Mouse (Mus musculus) spleen, adult 2 months (tissue): ENCODE results near the gene Gpc5. TPM values are rescaled to one million over a fixed set of nuclear protein-coding genes. Genes with fewer than 3 reads are reported as not detected.

Experiments
- DNase-seq, 2 experiments: peaks; one replicate each; pipeline versions ENCODE4 v3.0.0 to v3.0.0-alpha.2; 2012 to 2021; ENCODE audit warnings: low spot score in 2 of 2, low read depth in 1 of 2
- H3K27ac ChIP-seq: fragments of 200-500 bp; 2 replicates; pipeline ENCODE4 v1.5.1; 2012; ENCODE audit warnings: low read length, inconsistent platforms; ENCODE audit not compliant: insufficient read depth
- H3K27me3 ChIP-seq: fragments of 200-500 bp; 2 replicates; pipeline ENCODE4 v1.6.1; 2012; ENCODE audit warnings: mild to moderate bottlenecking, moderate library complexity, low read length, inconsistent platforms; ENCODE audit not compliant: control insufficient read depth, insufficient read depth
- H3K36me3 ChIP-seq: fragments of 200-500 bp; 2 replicates; pipeline ENCODE4 v1.6.1; 2012; ENCODE audit warnings: mild to moderate bottlenecking, low read length, inconsistent platforms; ENCODE audit not compliant: control insufficient read depth, insufficient read depth
- H3K4me1 ChIP-seq: fragments of 200-500 bp; 2 replicates; pipeline ENCODE4 v1.6.1; 2011; ENCODE audit warnings: inconsistent platforms; ENCODE audit not compliant: control insufficient read depth, insufficient read depth, insufficient read length
- H3K4me3 ChIP-seq: fragments of 200-500 bp; 2 replicates; pipeline ENCODE4 v1.5.1; 2011; ENCODE audit warnings: mild to moderate bottlenecking, inconsistent platforms; ENCODE audit not compliant: insufficient read depth, insufficient read length; ENCODE audit errors: extremely low read depth
- CTCF ChIP-seq: fragments of 200-500 bp; IDR thresholded peaks from 2 replicates; pipeline ENCODE4 v1.5.1; 2011; ENCODE audit warnings: mild to moderate bottlenecking, inconsistent platforms; ENCODE audit not compliant: insufficient read depth, insufficient read length, insufficient replicate concordance; ENCODE audit errors: extremely low read depth
- POLR2A ChIP-seq: fragments of 200-500 bp; IDR thresholded peaks from 2 replicates; pipeline ENCODE4 v1.6.1; 2011; ENCODE audit warnings: low read depth, low read length, inconsistent platforms
- WGBS: fragments of 180-500 bp; shearing (Covaris S2); methylation state at CpG from one replicate; pipeline ENCODE4 v1.1.7; 2018; 5-methylcytosine and 5-hydroxymethylcytosine counted together
- polyA plus RNA-seq: library from polyadenylated mRNA; depleted of rRNA; stranded (reverse); fragments of >200 nt; gene quantifications from 2 replicates; pipeline ENCODE4 v1.2.3, GENCODE M21; 2012

The Gpc5 gene
- polyA plus RNA-seq, 1 experiment: not detected

- Histone ChIP-seq H3K36me3 (no peaks in the 10 kb centered on the region), H3K4me1 (peaks cover 2% of the 10 kb centered on the region; the same call in 1 of the 2 replicates), H3K27ac (no peak overlapping the region), H3K27me3 (no peaks in the 10 kb centered on the region), H3K4me3 (no peak overlapping the region)
- WGBS: 75% methylated on average over 3 of the region's 3 CpGs
- TF ChIP-seq CTCF (no peak), POLR2A (no peak)
- DNase-seq: no peak
Measured at GRCm38 (mm10) chr14:115253155-115253554, 161.1 kb downstream of the Gpc5 start.

- H3K4me3 ChIP-seq: no peak overlapping the region
- TF ChIP-seq CTCF (no peak), POLR2A (no peak)
- 90% methylated on average over 2 of the region's 2 CpGs for WGBS
- DNase-seq: no peak
- H3K4me1 ChIP-seq: peaks cover 2% of the 10 kb centered on the region; the same call in 1 of the 2 replicates
- no peaks in the 10 kb centered on the region for H3K27me3 ChIP-seq
- H3K27ac ChIP-seq: no peak overlapping the region
- H3K36me3 ChIP-seq: no peaks in the 10 kb centered on the region
Measured at GRCm38 (mm10) chr14:115253685-115254084, 161.7 kb downstream of the Gpc5 start.

- H3K27ac ChIP-seq: no peak overlapping the region
- DNase-seq: no peak
- no peaks in the 10 kb centered on the region for H3K36me3 ChIP-seq
- 90% methylated on average over 6 of the region's 6 CpGs for WGBS
- no peaks in the 10 kb centered on the region for H3K27me3 ChIP-seq
- H3K4me3 ChIP-seq: no peak overlapping the region
- H3K4me1 ChIP-seq: no peaks in the 10 kb centered on the region
- TF ChIP-seq CTCF (no peak), POLR2A (no peak)
Measured at GRCm38 (mm10) chr14:115269703-115270402, 177.8 kb downstream of the Gpc5 start.

- Histone ChIP-seq H3K27me3 (no peaks in the 10 kb centered on the region), H3K36me3 (no peaks in the 10 kb centered on the region), H3K27ac (no peak overlapping the region), H3K4me1 (no peaks in the 10 kb centered on the region), H3K4me3 (no peak overlapping the region)
- no peak for DNase-seq
- whole genome bisulfite sequencing: 91% methylated on average over 6 of the region's 6 CpGs
- TF ChIP-seq POLR2A (no peak), CTCF (no peak)
Measured at GRCm38 (mm10) chr14:115270445-115270844, 178.4 kb downstream of the Gpc5 start.

- H3K27ac ChIP-seq: no peak overlapping the region
- no peaks in the 10 kb centered on the region for H3K27me3 ChIP-seq
- no peaks in the 10 kb centered on the region for H3K36me3 ChIP-seq
- TF ChIP-seq POLR2A: no peak
- no peak for TF ChIP-seq CTCF
- H3K4me3 ChIP-seq: no peak overlapping the region
- DNase-seq: no peak
- no peaks in the 10 kb centered on the region for H3K4me1 ChIP-seq
Measured at GRCm38 (mm10) chr14:115282782-115283181, 190.8 kb downstream of the Gpc5 start.

GRCm38 (mm10) chr14:115324247-115324646, 232.2 kb downstream of the Gpc5 start:
- TF ChIP-seq CTCF: no peak
- TF ChIP-seq POLR2A: no peak
- no peak for DNase-seq

GRCm38 (mm10) chr14:115326426-115326825, 234.4 kb downstream of the Gpc5 start:
- no peaks in the 10 kb centered on the region for H3K27me3 ChIP-seq
- TF ChIP-seq POLR2A (no peak), CTCF (no peak)
- 85% methylated on average over 5 of the region's 5 CpGs for WGBS
- no peaks in the 10 kb centered on the region for H3K4me1 ChIP-seq
- no peak for DNase-seq
- H3K36me3 ChIP-seq: no peaks in the 10 kb centered on the region
- H3K27ac ChIP-seq: no peak overlapping the region
- H3K4me3 ChIP-seq: no peak overlapping the region

More at GRCm38 (mm10) chr14:115324247-115324646, 232.2 kb downstream of the Gpc5 start:
- Histone ChIP-seq H3K27me3 (no peaks in the 10 kb centered on the region), H3K4me1 (no peaks in the 10 kb centered on the region), H3K36me3 (no peaks in the 10 kb centered on the region), H3K4me3 (no peak overlapping the region), H3K27ac (no peak overlapping the region)
- WGBS: 41% methylated on average over 2 of the region's 2 CpGs
